Mouse (Mus musculus): Measurements from ENCODE around the gene Lce1a1. TPM values are rescaled to one million over a fixed set of nuclear protein-coding genes. Genes with fewer than 3 reads are reported as not detected.

Lce1a1 gene
- polyA plus RNA-seq, 1 experiment from 2014 or later = not detected

DNA sequence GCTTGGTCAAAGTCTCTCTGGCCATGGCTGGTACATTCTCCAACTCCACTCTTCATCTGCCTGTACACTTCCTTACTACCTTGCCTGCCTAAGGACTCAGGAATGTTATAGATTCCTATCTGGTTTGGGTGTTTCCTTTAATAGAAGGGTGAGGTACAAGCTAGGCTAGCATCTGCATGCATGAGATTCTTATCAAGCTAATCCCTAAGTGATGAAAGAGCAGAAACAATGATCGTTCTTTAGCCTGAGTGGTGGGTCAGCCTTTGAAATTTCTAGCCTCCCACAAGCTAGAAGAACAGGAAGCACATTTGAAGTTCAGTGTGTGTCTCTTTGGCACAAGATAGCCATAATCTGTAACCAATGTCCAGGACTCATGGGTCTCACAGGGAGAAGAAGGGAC is 38.3 kb downstream of the Lce1a1 start:
- Histone ChIP-seq H3K27ac (no peak overlapping the region), H3K9ac (no peak overlapping the region), H3K9me3 (no peaks in the 10 kb centered on the region), H3K4me3 (replicated peaks) (no peak overlapping the region), H3K4me1 (no peaks in the 10 kb centered on the region), H3K4me2 (no peak overlapping the region), H3K36me3 (no peaks in the 10 kb centered on the region), H3K27me3 (replicated peaks) (no peaks in the 10 kb centered on the region)
- WGBS = 43% methylated on average over 1 of the region's 1 CpGs
- no peak for ATAC-seq (ENCODE audit: insufficient read depth, low FRiP score, low read depth)

DNA sequence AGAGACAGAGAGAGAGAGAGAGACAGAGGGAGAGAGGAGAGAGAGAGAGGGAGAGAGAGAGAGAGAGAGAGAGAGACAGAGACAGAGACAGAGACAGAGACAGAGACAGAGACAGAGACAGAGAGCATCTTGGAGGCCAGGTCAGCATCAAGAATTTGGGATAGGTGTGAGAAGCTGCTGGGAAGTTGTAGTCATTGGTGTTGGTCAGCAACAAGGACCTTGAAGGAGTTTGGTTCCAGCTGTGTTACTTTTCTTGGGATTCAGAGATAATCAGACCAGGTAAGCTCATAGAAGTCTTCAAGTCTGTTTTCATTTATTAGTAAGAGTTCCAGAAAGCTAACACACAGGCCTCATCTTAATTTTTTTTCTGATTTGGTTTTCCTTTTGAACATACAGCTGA is 40.7 kb downstream of the Lce1a1 start, which contains the start of gene 2210017I01Rik:
TSS of gene 2210017I01Rik (minus strand) at position 101 of the 400 bp plus-strand sequence.
- Histone ChIP-seq H3K27ac (no peak within 1 kb of the TSS), H3K27me3 (replicated peaks) (no peaks in the 10 kb centered on the region), H3K9ac (no peak within 1 kb of the TSS), H3K4me3 (replicated peaks) (no peak within 1 kb of the TSS), H3K4me1 (no peaks in the 10 kb centered on the region), H3K9me3 (no peaks in the 10 kb centered on the region), H3K4me2 (no peak within 1 kb of the TSS), H3K36me3 (no peaks in the 10 kb centered on the region)
- ATAC-seq (ENCODE audit: insufficient read depth, low FRiP score, low read depth) = no peak

DNA sequence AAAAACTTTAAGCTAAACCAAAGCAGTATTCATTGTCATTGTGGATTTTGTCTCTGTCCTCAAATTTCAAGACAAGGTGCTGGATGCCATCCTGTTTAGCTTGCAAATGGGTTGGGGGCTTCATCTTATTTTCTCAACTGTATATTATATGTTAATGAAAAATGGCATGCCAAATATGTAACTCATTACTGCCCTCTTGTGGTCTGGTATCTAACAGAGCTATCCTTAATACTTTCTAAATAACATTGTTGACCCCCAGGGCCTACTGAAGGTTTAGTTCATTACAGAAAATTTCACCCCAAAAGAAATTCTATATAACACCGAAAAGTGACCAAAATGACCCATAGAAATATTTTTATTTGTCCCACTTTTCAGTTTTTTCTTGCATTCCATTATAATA is 45.9 kb downstream of the Lce1a1 start:
- no peak for ATAC-seq (ENCODE audit: insufficient read depth, low FRiP score, low read depth)
- no peaks in the 10 kb centered on the region for H3K27me3 ChIP-seq (replicated peaks)
- no peak overlapping the region for H3K4me2 ChIP-seq
- no peak overlapping the region for H3K9ac ChIP-seq
- H3K36me3 ChIP-seq = no peaks in the 10 kb centered on the region
- WGBS = 40% methylated on average over 1 of the region's 1 CpGs
- no peak overlapping the region for H3K27ac ChIP-seq
- H3K4me3 ChIP-seq (replicated peaks) = no peak overlapping the region
- no peaks in the 10 kb centered on the region for H3K4me1 ChIP-seq
- no peaks in the 10 kb centered on the region for H3K9me3 ChIP-seq

DNA sequence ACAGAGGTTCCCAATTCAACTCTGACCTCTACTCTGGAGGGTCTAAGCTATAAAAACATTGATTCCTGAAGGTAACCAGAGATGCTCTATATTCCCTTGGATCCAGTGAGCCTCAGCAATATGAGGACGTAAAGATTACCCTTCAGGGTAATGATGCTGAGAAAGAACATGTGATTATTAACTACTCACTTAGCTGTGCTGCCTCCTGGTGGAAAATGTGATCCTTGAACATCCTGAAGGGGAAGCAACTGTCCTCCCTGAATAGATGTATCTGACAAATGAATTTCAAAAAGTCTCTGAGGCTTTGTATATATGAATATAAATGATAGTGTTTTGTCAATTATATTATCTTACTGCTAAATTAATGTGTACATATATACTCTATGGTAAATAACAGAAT is 47.7 kb downstream of the Lce1a1 start:
- Histone ChIP-seq H3K27me3 (replicated peaks) (no peaks in the 10 kb centered on the region), H3K4me1 (no peaks in the 10 kb centered on the region), H3K4me2 (no peak overlapping the region), H3K36me3 (no peaks in the 10 kb centered on the region), H3K9ac (no peak overlapping the region), H3K27ac (no peak overlapping the region), H3K9me3 (no peaks in the 10 kb centered on the region), H3K4me3 (replicated peaks) (no peak overlapping the region)
- ATAC-seq (ENCODE audit: insufficient read depth, low FRiP score, low read depth) = no peak
- 51% methylated on average over 1 of the region's 1 CpGs for WGBS

DNA sequence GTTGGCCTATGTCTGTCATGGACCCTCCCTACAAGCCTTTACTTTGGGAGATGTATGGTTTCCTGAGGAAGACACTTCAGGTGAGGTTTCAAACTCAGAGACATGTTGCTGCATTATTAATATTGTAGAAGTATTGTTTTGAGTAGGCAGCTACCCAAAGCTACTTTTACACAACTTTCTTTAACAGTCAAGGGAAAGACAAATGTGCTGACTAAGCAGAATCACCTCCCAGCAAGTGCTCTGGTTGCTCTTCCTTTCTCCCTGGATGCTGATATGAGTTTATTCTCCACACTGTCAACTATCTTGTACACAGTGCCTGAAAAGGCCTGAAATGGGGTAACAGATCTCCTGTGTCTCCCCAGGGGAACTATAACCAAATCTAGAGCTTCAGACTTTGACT is 48.1 kb downstream of the Lce1a1 start:
- Histone ChIP-seq H3K27ac (no peak overlapping the region), H3K4me2 (no peak overlapping the region), H3K27me3 (replicated peaks) (no peaks in the 10 kb centered on the region), H3K4me1 (no peaks in the 10 kb centered on the region), H3K9ac (no peak overlapping the region), H3K36me3 (no peaks in the 10 kb centered on the region), H3K9me3 (no peaks in the 10 kb centered on the region), H3K4me3 (replicated peaks) (no peak overlapping the region)
- no peak for ATAC-seq (ENCODE audit: insufficient read depth, low FRiP score, low read depth)

DNA sequence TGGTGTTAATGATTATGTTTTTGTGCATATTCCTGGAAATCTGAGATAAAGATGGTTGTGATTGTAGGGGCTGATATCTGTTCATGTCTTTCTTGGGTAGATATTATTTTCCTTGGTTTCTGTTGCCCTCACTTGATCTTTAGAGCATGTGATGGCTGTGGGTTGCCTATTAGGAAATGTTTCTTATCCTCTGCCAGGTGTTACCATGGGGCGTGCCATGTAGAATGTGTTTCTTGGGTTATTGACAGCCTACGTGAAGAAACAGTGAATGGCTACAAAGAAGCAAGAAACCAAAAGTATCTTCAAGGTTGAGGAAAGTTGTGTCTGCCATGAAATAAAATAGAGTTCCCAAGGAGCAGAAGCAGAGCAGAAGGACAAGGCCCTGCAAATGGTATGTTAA is 49.7 kb downstream of the Lce1a1 start:
- Histone ChIP-seq H3K9ac (no peak overlapping the region), H3K36me3 (no peaks in the 10 kb centered on the region), H3K27ac (no peak overlapping the region), H3K4me2 (no peak overlapping the region), H3K4me1 (no peaks in the 10 kb centered on the region), H3K4me3 (replicated peaks) (no peak overlapping the region), H3K27me3 (replicated peaks) (no peaks in the 10 kb centered on the region), H3K9me3 (no peaks in the 10 kb centered on the region)
- 87% methylated on average over 2 of the region's 2 CpGs for WGBS
- ATAC-seq (ENCODE audit: insufficient read depth, low FRiP score, low read depth) = no peak

Other genes starting within 250 kb of the Lce1a1 start
- 0.60 TPM in 1 of 2 replicates, not detected in the other for gene Sprr2i, start 240.3 kb downstream of the Lce1a1 start, polyA plus RNA-seq (2015; fragmentation: Nextera tagmentation; extraction: Ambion mirVana)
- 1.2 TPM in 1 of 2 replicates, not detected in the other for gene Sprr2j-ps, start 230.2 kb downstream of the Lce1a1 start, polyA plus RNA-seq (2015; fragmentation: Nextera tagmentation; extraction: Ambion mirVana)
- 7.3 and 25.4 TPM in 2 replicates for gene Gm9774, start 218.9 kb downstream of the Lce1a1 start, polyA plus RNA-seq (2015; fragmentation: Nextera tagmentation; extraction: Ambion mirVana)
- gene Sprr2k, start 215.7 kb downstream of the Lce1a1 start, polyA plus RNA-seq (2015; fragmentation: Nextera tagmentation; extraction: Ambion mirVana) = 0.73 TPM in 1 of 2 replicates, not detected in the other
- gene Sprr1b, start 209.5 kb downstream of the Lce1a1 start, polyA plus RNA-seq (2015; fragmentation: Nextera tagmentation; extraction: Ambion mirVana) = 1.6 TPM in 1 of 2 replicates, not detected in the other
- 30.3 and 125 TPM in 2 replicates for gene Sprr3, start 189.6 kb downstream of the Lce1a1 start, polyA plus RNA-seq (2015; fragmentation: Nextera tagmentation; extraction: Ambion mirVana)
- gene Sprr1a, start 162.4 kb downstream of the Lce1a1 start, polyA plus RNA-seq (2015; fragmentation: Nextera tagmentation; extraction: Ambion mirVana) = 69.5 and 186 TPM in 2 replicates
- gene Sprr4, start 147.8 kb downstream of the Lce1a1 start, polyA plus RNA-seq (2015; fragmentation: Nextera tagmentation; extraction: Ambion mirVana) = not detected in 2 replicates
- not detected in 2 replicates for gene 2310046K23Rik, start 113.8 kb downstream of the Lce1a1 start, polyA plus RNA-seq (2015; fragmentation: Nextera tagmentation; extraction: Ambion mirVana)
- gene Ivl, start 74.6 kb downstream of the Lce1a1 start, polyA plus RNA-seq (2015; fragmentation: Nextera tagmentation; extraction: Ambion mirVana) = 0.41 and 1.2 TPM in 2 replicates
- 0.67 TPM in 1 of 2 replicates, not detected in the other for gene Smcp, start 59.3 kb downstream of the Lce1a1 start, polyA plus RNA-seq (2015; fragmentation: Nextera tagmentation; extraction: Ambion mirVana)
- not detected in 2 replicates for gene 2210017I01Rik, start 40.8 kb downstream of the Lce1a1 start, polyA plus RNA-seq (2015; fragmentation: Nextera tagmentation; extraction: Ambion mirVana)
- not detected in 2 replicates for gene Lce6a, start 26.6 kb downstream of the Lce1a1 start, polyA plus RNA-seq (2015; fragmentation: Nextera tagmentation; extraction: Ambion mirVana)
- not detected in 2 replicates for gene Lce1b, start 8.6 kb upstream of the Lce1a1 start, polyA plus RNA-seq (2015; fragmentation: Nextera tagmentation; extraction: Ambion mirVana)
- gene Lce1a2, start 22.0 kb upstream of the Lce1a1 start, polyA plus RNA-seq (2015; fragmentation: Nextera tagmentation; extraction: Ambion mirVana) = not detected in 2 replicates
- not detected in 2 replicates for gene Lce1c, start 30.9 kb upstream of the Lce1a1 start, polyA plus RNA-seq (2015; fragmentation: Nextera tagmentation; extraction: Ambion mirVana)
- not detected in 2 replicates for gene Lce1d, start 38.9 kb upstream of the Lce1a1 start, polyA plus RNA-seq (2015; fragmentation: Nextera tagmentation; extraction: Ambion mirVana)
- not detected in 2 replicates for gene Lce1e, start 60.8 kb upstream of the Lce1a1 start, polyA plus RNA-seq (2015; fragmentation: Nextera tagmentation; extraction: Ambion mirVana)
- gene Lce1f, start 72.0 kb upstream of the Lce1a1 start, polyA plus RNA-seq (2015; fragmentation: Nextera tagmentation; extraction: Ambion mirVana) = not detected in 2 replicates
- gene Gm38119, start 90.8 kb upstream of the Lce1a1 start, polyA plus RNA-seq (2015; fragmentation: Nextera tagmentation; extraction: Ambion mirVana) = not detected in 2 replicates
- gene Lce1g, start 104.0 kb upstream of the Lce1a1 start, polyA plus RNA-seq (2015; fragmentation: Nextera tagmentation; extraction: Ambion mirVana) = not detected in 2 replicates
- not detected in 2 replicates for gene Lce1h, start 116.8 kb upstream of the Lce1a1 start, polyA plus RNA-seq (2015; fragmentation: Nextera tagmentation; extraction: Ambion mirVana)
- gene Lce1i, start 130.6 kb upstream of the Lce1a1 start, polyA plus RNA-seq (2015; fragmentation: Nextera tagmentation; extraction: Ambion mirVana) = not detected in 2 replicates
- gene Lce1j, start 142.2 kb upstream of the Lce1a1 start, polyA plus RNA-seq (2015; fragmentation: Nextera tagmentation; extraction: Ambion mirVana) = not detected in 2 replicates
- gene Lce1k, start 159.6 kb upstream of the Lce1a1 start, polyA plus RNA-seq (2015; fragmentation: Nextera tagmentation; extraction: Ambion mirVana) = not detected in 2 replicates
- gene Kprp, start 178.9 kb upstream of the Lce1a1 start, polyA plus RNA-seq (2015; fragmentation: Nextera tagmentation; extraction: Ambion mirVana) = 0.05 TPM in 1 of 2 replicates, not detected in the other
- not detected in 2 replicates for gene Lce1l, start 203.0 kb upstream of the Lce1a1 start, polyA plus RNA-seq (2015; fragmentation: Nextera tagmentation; extraction: Ambion mirVana)
- not detected in 2 replicates for gene 2310050C09Rik, start 221.9 kb upstream of the Lce1a1 start, polyA plus RNA-seq (2015; fragmentation: Nextera tagmentation; extraction: Ambion mirVana)